Mouse (Mus musculus): Measurements from ENCODE around the gene Ces1d.
"Not testable (repeated sequence)": the region's sequence is repeated elsewhere in the genome, so short reads cannot be mapped to it uniquely, and the experiment has no call there.

The Ces1d gene

GRCm38 (mm10) chr8:93197685-93198525 is at the start of gene Ces1d:
Gene Ces1d, minus strand, starts transcription at chr8:93197838.
- no peak for DNase-seq (ENCODE audit: low spot score in 2 of 2)

DNA sequence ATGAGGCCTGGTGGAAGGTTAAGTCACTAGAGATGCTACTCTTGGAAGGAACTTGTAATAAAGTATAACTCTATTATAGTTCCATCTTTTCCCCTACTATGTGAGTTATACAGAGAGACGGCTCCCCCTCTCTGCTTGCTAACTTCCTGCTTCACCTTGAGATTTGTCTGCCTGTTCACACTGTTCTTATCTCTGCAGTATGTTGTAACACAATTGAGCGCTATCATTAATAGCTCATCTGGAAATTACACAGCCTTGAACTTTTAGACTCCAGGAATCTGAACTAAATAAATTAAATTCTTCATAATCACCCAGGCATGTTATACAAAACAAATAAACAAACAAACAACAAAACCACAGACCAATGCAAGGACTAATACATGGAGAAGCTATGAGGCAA is 48.4 kb upstream of the Ces1d start:
- no peak for DNase-seq (ENCODE audit: low spot score in 2 of 2)

- DNase-seq (ENCODE audit: low spot score in 2 of 2): peak in 1 of 2 experiments; percentile 32
Measured at GRCm38 (mm10) chr8:93239884-93240283, 42.2 kb upstream of the Ces1d start.

GRCm38 (mm10) chr8:93235681-93236080 is 38.0 kb upstream of the Ces1d start:
- no peak for DNase-seq (ENCODE audit: low spot score in 2 of 2)

- DNase-seq (ENCODE audit: low spot score in 2 of 2): no peak
Measured at GRCm38 (mm10) chr8:93234706-93235105, 37.1 kb upstream of the Ces1d start.

DNA sequence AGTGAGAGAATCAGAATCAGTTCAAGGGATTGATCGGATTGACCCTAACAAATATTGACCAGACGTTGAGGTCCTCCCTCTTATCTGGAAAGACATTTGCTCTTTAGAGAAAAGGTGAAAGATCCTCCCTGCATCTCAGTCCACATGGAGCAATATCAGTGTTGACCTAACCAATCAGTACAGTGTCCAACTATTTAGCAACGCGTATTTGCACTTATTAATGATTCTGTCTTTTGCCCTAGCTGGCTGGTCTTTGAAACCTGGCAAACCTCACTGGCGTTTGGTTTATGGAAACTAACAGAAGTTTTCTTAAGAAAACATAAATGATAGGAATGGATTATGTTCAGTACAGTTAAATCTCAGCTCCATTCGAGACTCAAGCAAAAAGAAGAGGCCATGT is 36.4 kb upstream of the Ces1d start:
- DNase-seq (ENCODE audit: low spot score in 2 of 2): no peak

GRCm38 (mm10) chr8:93229446-93229845 is 31.8 kb upstream of the Ces1d start, which contains the start of gene Ces1e:
Gene Ces1e, minus strand, starts transcription at chr8:93229619.
- no peak for DNase-seq (ENCODE audit: low spot score in 2 of 2)

DNA sequence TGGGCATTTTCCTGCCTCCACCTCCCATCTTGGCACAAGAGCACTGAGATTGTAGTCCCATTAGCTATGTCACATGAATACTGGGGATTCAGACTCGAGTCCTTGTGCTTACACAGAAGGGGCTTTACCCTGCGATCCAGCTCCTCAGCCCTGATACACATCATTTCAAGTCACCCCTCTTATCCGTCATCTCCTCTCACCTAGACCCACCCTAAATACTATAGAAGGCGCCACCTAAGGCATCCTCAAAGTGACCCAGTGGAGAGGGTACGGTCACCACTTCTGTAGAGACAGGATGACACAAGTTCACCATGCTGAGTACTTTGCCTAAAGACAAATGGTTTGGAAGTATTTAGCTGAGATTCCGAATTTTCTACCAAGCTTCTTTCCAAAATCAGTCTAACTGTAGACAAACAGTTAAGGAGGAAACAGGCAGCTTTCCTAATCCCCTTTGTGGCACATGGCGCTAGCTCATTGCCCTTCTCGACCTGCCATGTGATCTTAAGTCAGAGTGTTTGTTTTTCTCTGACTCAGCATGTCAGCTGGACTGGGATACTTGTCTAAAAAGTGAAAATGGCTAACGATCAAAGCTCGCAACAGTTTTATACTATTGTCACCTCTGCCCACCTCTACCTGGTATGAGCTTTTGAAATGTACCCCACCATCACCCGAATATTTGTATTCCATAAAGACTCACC is 31.2 kb upstream of the Ces1d start:
- no peak for DNase-seq (ENCODE audit: low spot score in 2 of 2)

- DNase-seq (ENCODE audit: low spot score in 2 of 2): not testable (repeated sequence)
Measured at GRCm38 (mm10) chr8:93226471-93226870, 28.8 kb upstream of the Ces1d start.

- no peak for DNase-seq (ENCODE audit: low spot score in 2 of 2)
Measured at GRCm38 (mm10) chr8:93221896-93222295, 24.3 kb upstream of the Ces1d start.

DNA sequence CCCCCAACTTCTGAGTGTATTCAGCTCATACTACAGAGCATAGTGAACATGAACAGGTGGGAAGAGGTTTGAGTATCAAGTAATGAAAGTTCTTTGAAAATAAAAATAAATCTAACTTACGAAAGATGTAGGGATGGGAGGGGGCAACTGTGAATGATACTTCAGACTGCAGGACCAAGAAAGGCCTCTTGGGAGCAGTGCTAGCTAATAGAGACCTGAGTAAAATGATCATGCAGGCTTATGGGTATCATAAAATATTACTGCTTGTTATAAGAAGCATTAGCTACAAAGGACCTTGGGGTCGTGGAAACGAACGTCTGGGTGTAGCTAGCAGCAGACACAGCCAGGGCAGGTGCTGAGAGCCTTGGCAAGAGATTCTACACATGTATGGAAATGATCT is 20.2 kb upstream of the Ces1d start:
- no peak for DNase-seq (ENCODE audit: low spot score in 2 of 2)

GRCm38 (mm10) chr8:93217375-93217774 is 19.7 kb upstream of the Ces1d start:
- DNase-seq (ENCODE audit: low spot score in 2 of 2): no peak

DNA sequence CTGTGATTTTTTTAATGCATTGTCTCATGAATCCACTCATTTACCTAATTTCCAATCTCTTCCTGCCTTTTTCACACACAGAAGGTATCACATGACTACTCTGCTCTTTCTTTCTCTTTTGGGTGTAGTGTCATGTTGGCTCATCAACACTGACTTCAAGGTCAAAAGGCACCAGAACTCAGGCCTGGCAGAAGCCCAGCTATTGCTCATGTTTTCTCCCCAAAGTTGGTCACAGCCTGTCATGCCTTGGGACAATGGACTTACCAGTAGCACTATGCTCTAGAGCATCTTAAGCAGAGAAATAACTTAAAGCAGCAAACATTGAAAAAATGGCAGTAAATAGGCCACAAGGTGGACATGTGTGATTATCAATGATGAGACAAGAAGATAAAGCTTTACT is 13.5 kb upstream of the Ces1d start:
- DNase-seq (ENCODE audit: low spot score in 2 of 2): no peak

GRCm38 (mm10) chr8:93199146-93199545 is 1.5 kb upstream of the Ces1d start:
- not testable (repeated sequence) for DNase-seq (ENCODE audit: low spot score in 2 of 2)

GRCm38 (mm10) chr8:93196436-93196835 is 1.2 kb downstream of the Ces1d start:
- DNase-seq (ENCODE audit: low spot score in 2 of 2): no peak

GRCm38 (mm10) chr8:93180581-93181129 is 17.0 kb downstream of the Ces1d start:
- DNase-seq (ENCODE audit: low spot score in 2 of 2): no peak

DNA sequence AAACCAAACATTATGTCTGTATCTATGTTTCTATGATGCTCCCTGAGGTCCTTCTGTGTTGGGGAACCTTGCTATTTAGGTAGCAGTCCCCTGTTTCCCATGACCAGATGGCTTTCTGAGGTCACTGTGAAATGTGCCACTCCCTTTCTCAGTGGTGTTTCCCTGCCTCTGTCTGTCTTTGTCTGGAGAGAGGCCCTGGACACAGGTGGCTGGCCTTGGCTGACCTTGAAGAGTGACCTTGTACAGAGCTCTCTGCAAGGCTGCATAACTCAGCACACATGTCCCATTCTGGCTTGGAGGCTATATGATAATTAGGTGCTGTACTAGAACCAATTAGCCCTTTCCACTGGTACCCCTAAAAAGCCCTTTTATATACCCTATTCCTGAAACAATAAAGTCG is 21.0 kb downstream of the Ces1d start:
- DNase-seq (ENCODE audit: low spot score in 2 of 2): no peak

DNA sequence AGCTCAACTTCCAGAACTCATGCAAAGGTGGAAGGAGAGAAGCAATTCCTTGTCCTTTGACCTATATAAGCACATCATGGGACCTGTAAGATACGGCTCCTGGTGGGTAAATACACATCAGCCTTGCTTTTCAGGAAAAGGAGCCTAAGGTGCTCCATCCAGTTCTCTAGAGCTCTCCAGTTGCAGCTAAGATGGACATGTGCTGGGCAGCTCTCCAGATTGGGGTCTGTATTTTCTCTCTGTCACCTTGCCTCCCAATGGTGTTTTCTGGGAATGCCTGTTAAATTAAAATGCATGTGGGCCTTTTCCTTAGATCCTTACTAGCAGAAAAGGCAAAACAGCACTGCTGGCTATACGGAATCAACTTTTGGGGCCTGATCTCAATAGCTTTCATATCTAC is 23.1 kb downstream of the Ces1d start:
- DNase-seq (ENCODE audit: low spot score in 2 of 2): no peak

- DNase-seq (ENCODE audit: low spot score in 2 of 2): no peak
Measured at GRCm38 (mm10) chr8:93171846-93172590, 25.6 kb downstream of the Ces1d start.

- DNase-seq (ENCODE audit: low spot score in 2 of 2): no peak
Measured at GRCm38 (mm10) chr8:93163363-93163762, 34.3 kb downstream of the Ces1d start.

GRCm38 (mm10) chr8:93151401-93151800 is 46.2 kb downstream of the Ces1d start:
- DNase-seq (ENCODE audit: low spot score in 2 of 2): no peak

GRCm38 (mm10) chr8:93147331-93147730 is 50.3 kb downstream of the Ces1d start:
- DNase-seq (ENCODE audit: low spot score in 2 of 2): no peak
